Mouse (Mus musculus) stomach, embryonic 15.5 days (tissue): ENCODE measurements at regions not wholly inside any gene's neighbourhood (a gene's known extent, or its start where the extent isn't known, plus 50 kb on each side); places are given as distances from the start of the nearest gene placed in this dataset.

Experiments
- ATAC-seq: fragments of 200-750 bp; cut with Nextera tagmentation; 2 replicates; pipeline ENCODE4 v1.8.0; 2017; ENCODE audit warnings: low read depth, moderate number of reproducible peaks, moderate TSS enrichment; ENCODE audit not compliant: insufficient read depth, low FRiP score
- H3K27ac ChIP-seq: fragments of 300-500 bp; sonication (generic); 2 replicates; pipeline ENCODE4 v1.5.1; 2015; ENCODE audit warnings: mild to moderate bottlenecking, inconsistent platforms
- H3K27me3 ChIP-seq: fragments of 300-500 bp; sonication (generic); replicated peaks from 2 replicates; pipeline ENCODE4 v1.6.1; 2015; ENCODE audit warnings: inconsistent platforms
- H3K36me3 ChIP-seq: fragments of 300-500 bp; sonication (generic); 2 replicates; pipeline ENCODE4 v1.6.1; 2015; ENCODE audit warnings: inconsistent platforms
- H3K4me1 ChIP-seq: fragments of 300-500 bp; sonication (generic); 2 replicates; pipeline ENCODE4 v1.6.1; 2015; ENCODE audit warnings: inconsistent platforms
- H3K4me2 ChIP-seq: fragments of 300-500 bp; sonication (generic); 2 replicates; pipeline ENCODE4 v1.6.1; 2015; ENCODE audit warnings: mild to moderate bottlenecking, inconsistent platforms
- H3K4me3 ChIP-seq: fragments of 300-500 bp; sonication (generic); replicated peaks from 2 replicates; pipeline ENCODE4 v1.5.1; 2015; ENCODE audit warnings: inconsistent platforms
- H3K9ac ChIP-seq: fragments of 300-500 bp; sonication (generic); 2 replicates; pipeline ENCODE4 v1.6.1; 2015; ENCODE audit warnings: inconsistent platforms
- H3K9me3 ChIP-seq: fragments of 300-500 bp; sonication (generic); 2 replicates; pipeline ENCODE4 v1.6.1; 2016; ENCODE audit warnings: inconsistent platforms
- WGBS: fragments of 180-500 bp; shearing (Covaris S2); methylation state at CpG from one replicate; pipeline ENCODE4 v1.1.7; 2015; 5-methylcytosine and 5-hydroxymethylcytosine counted together

GRCm38 (mm10) chr4:47638876-47639494 is 164.5 kb downstream of the Sec61b start:
- no peaks in the 10 kb centered on the region for H3K9me3 ChIP-seq
- no peaks in the 10 kb centered on the region for H3K4me1 ChIP-seq
- ATAC-seq: no peak
- no peaks in the 10 kb centered on the region for H3K27me3 ChIP-seq
- H3K4me3 ChIP-seq: no peak overlapping the region
- H3K36me3 ChIP-seq: no peaks in the 10 kb centered on the region
- no peak overlapping the region for H3K27ac ChIP-seq
- H3K4me2 ChIP-seq: no peak overlapping the region
- 66% methylated on average over 10 of the region's 10 CpGs for WGBS
- H3K9ac ChIP-seq: no peak overlapping the region

GRCm38 (mm10) chr4:47645093-47645492 is 170.6 kb downstream of the Sec61b start:
- Histone ChIP-seq H3K4me2 (no peak overlapping the region), H3K27ac (no peak overlapping the region), H3K4me1 (no peaks in the 10 kb centered on the region), H3K36me3 (no peaks in the 10 kb centered on the region), H3K27me3 (no peaks in the 10 kb centered on the region), H3K9ac (no peak overlapping the region), H3K9me3 (no peaks in the 10 kb centered on the region), H3K4me3 (no peak overlapping the region)
- peak; percentile 47; the same call in 1 of the 2 replicates for ATAC-seq
- WGBS: 35% methylated on average over 1 of the region's 1 CpGs

GRCm38 (mm10) chr4:47648701-47649100 is 174.2 kb downstream of the Sec61b start:
- WGBS: 74% methylated on average over 8 of the region's 8 CpGs
- no peak for ATAC-seq
- Histone ChIP-seq H3K4me3 (no peak overlapping the region), H3K36me3 (no peaks in the 10 kb centered on the region), H3K9ac (no peak overlapping the region), H3K9me3 (no peaks in the 10 kb centered on the region), H3K4me2 (no peak overlapping the region), H3K27ac (no peak overlapping the region), H3K4me1 (no peaks in the 10 kb centered on the region), H3K27me3 (no peaks in the 10 kb centered on the region)

- Histone ChIP-seq H3K27me3 (no peaks in the 10 kb centered on the region), H3K9me3 (no peaks in the 10 kb centered on the region), H3K9ac (no peak overlapping the region), H3K4me2 (no peak overlapping the region), H3K4me1 (no peaks in the 10 kb centered on the region), H3K36me3 (no peaks in the 10 kb centered on the region), H3K27ac (no peak overlapping the region), H3K4me3 (no peak overlapping the region)
- ATAC-seq: no peak
- WGBS: 79% methylated on average over 3 of the region's 3 CpGs
Observed at GRCm38 (mm10) chr4:47649951-47650350, 175.5 kb downstream of the Sec61b start.

GRCm38 (mm10) chr4:47651521-47651920 is 177.1 kb downstream of the Sec61b start:
- WGBS: 49% methylated on average over 10 of the region's 10 CpGs
- Histone ChIP-seq H3K36me3 (no peaks in the 10 kb centered on the region), H3K4me3 (no peak overlapping the region), H3K27me3 (no peaks in the 10 kb centered on the region), H3K9me3 (no peaks in the 10 kb centered on the region), H3K9ac (no peak overlapping the region), H3K4me2 (0 out of 2 replicates have a peak overlapping the region, but pooled peaks have one; percentile 1), H3K27ac (no peak overlapping the region), H3K4me1 (no peaks in the 10 kb centered on the region)
- ATAC-seq: no peak

GRCm38 (mm10) chr4:47653143-47653542 is 178.7 kb downstream of the Sec61b start:
- Histone ChIP-seq H3K9ac (no peak overlapping the region), H3K27ac (no peak overlapping the region), H3K36me3 (no peaks in the 10 kb centered on the region), H3K4me2 (no peak overlapping the region), H3K27me3 (no peaks in the 10 kb centered on the region), H3K9me3 (no peaks in the 10 kb centered on the region), H3K4me1 (no peaks in the 10 kb centered on the region), H3K4me3 (no peak overlapping the region)
- no peak for ATAC-seq
- WGBS: 88% methylated on average over 2 of the region's 2 CpGs

GRCm38 (mm10) chr4:47669519-47669918 is 195.1 kb downstream of the Sec61b start:
- Histone ChIP-seq H3K4me3 (no peak overlapping the region), H3K27me3 (no peaks in the 10 kb centered on the region), H3K4me2 (no peak overlapping the region), H3K9ac (no peak overlapping the region), H3K4me1 (no peaks in the 10 kb centered on the region), H3K27ac (no peak overlapping the region), H3K36me3 (no peaks in the 10 kb centered on the region), H3K9me3 (no peaks in the 10 kb centered on the region)
- WGBS: 62% methylated on average over 5 of the region's 5 CpGs
- no peak for ATAC-seq

- Histone ChIP-seq H3K27ac (no peak overlapping the region), H3K4me3 (no peak overlapping the region), H3K27me3 (no peaks in the 10 kb centered on the region), H3K9me3 (no peaks in the 10 kb centered on the region), H3K9ac (no peak overlapping the region), H3K4me2 (no peak overlapping the region), H3K36me3 (no peaks in the 10 kb centered on the region), H3K4me1 (no peaks in the 10 kb centered on the region)
- ATAC-seq: no peak
- WGBS: 47% methylated on average over 3 of the region's 3 CpGs
Observed at GRCm38 (mm10) chr4:47670476-47670875, 196.0 kb downstream of the Sec61b start.

GRCm38 (mm10) chr4:47671362-47671761 is 196.9 kb downstream of the Sec61b start:
- Histone ChIP-seq H3K36me3 (no peaks in the 10 kb centered on the region), H3K9ac (no peak overlapping the region), H3K4me2 (no peak overlapping the region), H3K27me3 (no peaks in the 10 kb centered on the region), H3K4me1 (no peaks in the 10 kb centered on the region), H3K27ac (no peak overlapping the region), H3K9me3 (no peaks in the 10 kb centered on the region), H3K4me3 (no peak overlapping the region)
- no peak for ATAC-seq
- 75% methylated on average over 5 of the region's 5 CpGs for WGBS

GRCm38 (mm10) chr4:47681141-47681540 is 206.7 kb downstream of the Sec61b start:
- Histone ChIP-seq H3K4me3 (no peak overlapping the region), H3K9me3 (no peaks in the 10 kb centered on the region), H3K36me3 (no peaks in the 10 kb centered on the region), H3K27me3 (no peaks in the 10 kb centered on the region), H3K4me2 (no peak overlapping the region), H3K27ac (no peak overlapping the region), H3K4me1 (no peaks in the 10 kb centered on the region), H3K9ac (no peak overlapping the region)
- 84% methylated on average over 4 of the region's 4 CpGs for WGBS
- no peak for ATAC-seq

- H3K4me3 ChIP-seq: no peak overlapping the region
- ATAC-seq: 0 out of 2 replicates have a peak, but pooled peaks have one; percentile 47
- no peaks in the 10 kb centered on the region for H3K9me3 ChIP-seq
- H3K36me3 ChIP-seq: no peaks in the 10 kb centered on the region
- H3K4me1 ChIP-seq: no peaks in the 10 kb centered on the region
- H3K4me2 ChIP-seq: no peak overlapping the region
- WGBS: 75% methylated on average over 2 of the region's 2 CpGs
- H3K27me3 ChIP-seq: no peaks in the 10 kb centered on the region
- no peak overlapping the region for H3K9ac ChIP-seq
- H3K27ac ChIP-seq: no peak overlapping the region
Observed at GRCm38 (mm10) chr4:47691207-47691606, 216.7 kb downstream of the Sec61b start.

- no peak for ATAC-seq
- Histone ChIP-seq H3K36me3 (no peaks in the 10 kb centered on the region), H3K27me3 (no peaks in the 10 kb centered on the region), H3K4me2 (no peak overlapping the region), H3K4me3 (no peak overlapping the region), H3K27ac (no peak overlapping the region), H3K9me3 (no peaks in the 10 kb centered on the region), H3K4me1 (no peaks in the 10 kb centered on the region), H3K9ac (no peak overlapping the region)
Observed at GRCm38 (mm10) chr4:47692654-47693053, 218.2 kb downstream of the Sec61b start.

- no peaks in the 10 kb centered on the region for H3K36me3 ChIP-seq
- H3K27ac ChIP-seq: no peak overlapping the region
- no peaks in the 10 kb centered on the region for H3K4me1 ChIP-seq
- no peak overlapping the region for H3K4me2 ChIP-seq
- H3K27me3 ChIP-seq: no peaks in the 10 kb centered on the region
- H3K4me3 ChIP-seq: no peak overlapping the region
- no peak for ATAC-seq
- no peak overlapping the region for H3K9ac ChIP-seq
- H3K9me3 ChIP-seq: no peaks in the 10 kb centered on the region
- 64% methylated on average over 12 of the region's 12 CpGs for WGBS
Observed at GRCm38 (mm10) chr4:47693221-47693620, 218.8 kb downstream of the Sec61b start.
